Comparison of ENCODE assay signal across 21 mouse cellular contexts in the genomic region with DNA sequence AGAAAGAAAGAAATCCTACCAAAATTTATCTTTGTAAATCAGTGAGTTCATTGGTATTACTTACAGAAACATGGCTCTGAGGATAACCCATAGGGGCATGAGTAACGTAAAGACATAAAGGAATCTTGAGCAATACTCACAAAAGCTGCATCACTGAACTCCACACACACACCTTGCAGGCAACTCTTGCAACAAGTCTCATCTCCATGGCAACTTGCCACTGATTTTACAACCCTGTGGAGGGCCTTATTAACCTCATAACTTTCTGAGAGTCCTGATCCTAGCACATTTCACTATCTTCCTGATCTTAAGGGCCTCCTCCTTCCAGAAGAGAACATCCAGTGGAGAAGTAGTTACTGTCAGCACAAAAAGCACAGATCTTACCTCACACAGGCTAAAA. TPM values are rescaled to one million over a fixed set of nuclear protein-coding genes. Genes with fewer than 3 reads are reported as not detected.
A peak's percentile ranks its signal among the peaks of the same experiment; 100 is the strongest.
DNase-seq lines count a peak whose midpoint lies in the region; ATAC-seq and TF ChIP-seq lines count a peak whose summit lies in the region.
"Had no signal": no experiment of that assay in that cellular context is flagged by ENCODE, and none has a peak within 500 bp of the region (broad histone marks: within the 10 kb centered on the region; RNA-seq: fewer than 3 reads in every experiment).

No protein-coding gene starts in this region.

- TF ChIP-seq CTCF in intestine, postnatal 0 days (IDR thresholded peaks at IDR 0.05; ENCODE audit: low read depth) = no peak
- no peak for TF ChIP-seq CTCF in lung, postnatal 0 days (IDR thresholded peaks at IDR 0.05)

- no peak overlapping the region for H3K4me3 ChIP-seq in intestine, postnatal 0 days (ENCODE audit: low read depth, low read length)
- no peak overlapping the region for H3K4me3 ChIP-seq in intestine, embryonic 15.5 days (replicated peaks)
- H3K4me3 ChIP-seq in lung, postnatal 0 days (ENCODE audit: low read depth, low read length) = no peak overlapping the region
- no peak overlapping the region for H3K4me3 ChIP-seq in heart, embryonic 10.5 days

- H3K9ac ChIP-seq in intestine, postnatal 0 days (ENCODE audit: low read depth, low read length) = no peak overlapping the region
- no peak overlapping the region for H3K9ac ChIP-seq in intestine, embryonic 15.5 days
- H3K9ac ChIP-seq in lung, postnatal 0 days (replicated peaks; ENCODE audit: low read depth) = no peak overlapping the region

- H3K27me3 ChIP-seq in intestine, postnatal 0 days (replicated peaks; ENCODE audit: control insufficient read depth, insufficient read depth, low read length) = no peaks in the 10 kb centered on the region
- no peaks in the 10 kb centered on the region for H3K27me3 ChIP-seq in intestine, embryonic 15.5 days (replicated peaks)
- no peaks in the 10 kb centered on the region for H3K27me3 ChIP-seq in lung, postnatal 0 days (replicated peaks; ENCODE audit: insufficient read depth, low read length)
- no peaks in the 10 kb centered on the region for H3K27me3 ChIP-seq in heart, embryonic 10.5 days (ENCODE audit: insufficient read depth, poor library complexity, severe bottlenecking)
- H3K27me3 ChIP-seq: CH12.LX, Patski had no signal

- no peak overlapping the region for H3K4me2 ChIP-seq in intestine, postnatal 0 days (replicated peaks; ENCODE audit: low read depth)
- H3K4me2 ChIP-seq in intestine, embryonic 15.5 days (replicated peaks) = no peak overlapping the region
- no peak overlapping the region for H3K4me2 ChIP-seq in lung, postnatal 0 days (replicated peaks; ENCODE audit: low read depth, low read length)

- no peaks in the 10 kb centered on the region for H3K4me1 ChIP-seq in intestine, postnatal 0 days (replicated peaks; ENCODE audit: control insufficient read depth, insufficient read depth, low read length)
- H3K4me1 ChIP-seq in intestine, embryonic 15.5 days (replicated peaks) = no peaks in the 10 kb centered on the region
- no peaks in the 10 kb centered on the region for H3K4me1 ChIP-seq in lung, postnatal 0 days (ENCODE audit: insufficient read depth, low read depth, low read length)
- no peaks in the 10 kb centered on the region for H3K4me1 ChIP-seq in heart, embryonic 10.5 days

- no peak for TF ChIP-seq EP300 in lung, postnatal 0 days (IDR thresholded peaks at IDR 0.05)

- peak; percentile 74 for DNase-seq in fat pad, adult 2 months (ENCODE audit: extremely low read depth, low read depth, low spot score)
- peak; percentile 65 for DNase-seq in gonadal fat pad, adult 2 months (ENCODE audit: low read depth)
- DNase-seq in lung, postnatal 0 days (ENCODE audit: low spot score) = no peak
- DNase-seq in heart, embryonic 10.5 days (ENCODE audit: low spot score) = no peak
- DNase-seq: adrenal gland, adult 2 months; adrenal gland, adult 8-10 months; adrenal gland, postnatal 10 days; adrenal gland, postnatal 14 days; adrenal gland, postnatal 25 days; adrenal gland, postnatal 36 days; B cell, adult 2 months; cerebellum, adult 11 months; cerebellum, adult 11-12 months; cerebellum, adult 18-20 months had no signal

- 76% methylated on average over 1 of the region's 1 CpGs for WGBS in intestine, postnatal 0 days
- WGBS in intestine, embryonic 15.5 days = 81% methylated on average over 1 of the region's 1 CpGs
- 87% methylated on average over 1 of the region's 1 CpGs for WGBS in lung, postnatal 0 days
- WGBS in heart, embryonic 10.5 days = 89% methylated on average over 1 of the region's 1 CpGs

- H3K9me3 ChIP-seq in intestine, postnatal 0 days (ENCODE audit: control insufficient read depth) = no peaks in the 10 kb centered on the region
- H3K9me3 ChIP-seq in intestine, embryonic 15.5 days = no peaks in the 10 kb centered on the region
- H3K9me3 ChIP-seq in lung, postnatal 0 days (ENCODE audit: low read length) = no peaks in the 10 kb centered on the region
- H3K9me3 ChIP-seq in heart, embryonic 10.5 days = no peaks in the 10 kb centered on the region
- H3K9me3 ChIP-seq: G1E had no signal

- H3K27ac ChIP-seq in intestine, postnatal 0 days (ENCODE audit: low read depth, low read length) = no peak overlapping the region
- H3K27ac ChIP-seq in intestine, embryonic 15.5 days = no peak overlapping the region
- H3K27ac ChIP-seq in lung, postnatal 0 days (ENCODE audit: low read length) = no peak overlapping the region
- no peak overlapping the region for H3K27ac ChIP-seq in heart, embryonic 10.5 days

- no peaks in the 10 kb centered on the region for H3K36me3 ChIP-seq in intestine, postnatal 0 days (ENCODE audit: control insufficient read depth, insufficient read depth)
- H3K36me3 ChIP-seq in intestine, embryonic 15.5 days = no peaks in the 10 kb centered on the region
- no peaks in the 10 kb centered on the region for H3K36me3 ChIP-seq in lung, postnatal 0 days (ENCODE audit: insufficient read depth, low read length)
- no peaks in the 10 kb centered on the region for H3K36me3 ChIP-seq in heart, embryonic 10.5 days
- H3K36me3 ChIP-seq: G1E had no signal

- 0 out of 2 replicates have a peak, but pooled peaks have one; percentile 36 for ATAC-seq in intestine, postnatal 0 days
- no peak for ATAC-seq in intestine, embryonic 15.5 days
- ATAC-seq in lung, postnatal 0 days = no peak
- ATAC-seq: activated CD4-positive, CD25-positive, alpha-beta regulatory T cell, adult 4 months; CD4-positive, CD25-positive, alpha-beta regulatory T cell, adult 4 months; Patski had no signal

RNA-seq across cellular contexts. Expression of a gene that starts 17.3 kb away (rescaled TPM):
- polyA plus RNA-seq in intestine, postnatal 0 days (2015; fragmentation: Nextera tagmentation; extraction: Ambion mirVana) = 3.9 and 4.4 TPM in 2 replicates
- 1.8 and 2.6 TPM in 2 replicates for polyA plus RNA-seq in intestine, embryonic 15.5 days (2015; fragmentation: Nextera tagmentation; extraction: Ambion mirVana)
- 4.0 and 5.9 TPM in 2 replicates for polyA plus RNA-seq in gonadal fat pad, adult 2 months (2012; rRNA removed)
- polyA plus RNA-seq in lung, postnatal 0 days (2015; fragmentation: Nextera tagmentation; extraction: Ambion mirVana) = 3.5 and 4.1 TPM in 2 replicates
- 5.4 and 5.8 TPM in 2 replicates for polyA plus RNA-seq in heart, embryonic 10.5 days (2016; fragmentation: Nextera tagmentation; extraction: Ambion mirVana)
- polyA plus RNA-seq: G1E had no signal

RNA-seq across cellular contexts. Expression of a gene that starts 28.2 kb away (rescaled TPM):
- polyA plus RNA-seq in intestine, postnatal 0 days (2015; fragmentation: Nextera tagmentation; extraction: Ambion mirVana) = 0.81 and 2.1 TPM in 2 replicates
- 4.1 and 4.4 TPM in 2 replicates for polyA plus RNA-seq in intestine, embryonic 15.5 days (2015; fragmentation: Nextera tagmentation; extraction: Ambion mirVana)
- 2.2 and 3.1 TPM in 2 replicates for polyA plus RNA-seq in gonadal fat pad, adult 2 months (2012; rRNA removed)
- polyA plus RNA-seq in lung, postnatal 0 days (2015; fragmentation: Nextera tagmentation; extraction: Ambion mirVana) = 5.5 and 6.6 TPM in 2 replicates
- 9.2 and 14.1 TPM in 2 replicates for polyA plus RNA-seq in heart, embryonic 10.5 days (2016; fragmentation: Nextera tagmentation; extraction: Ambion mirVana)

Comparison
In these comparisons a context has a peak if more than half of its experiments do, and no peak if none do; other contexts are left out.
1. DNase-seq: peak in fat pad, adult 2 months (single experiment) and gonadal fat pad, adult 2 months (single experiment); none in lung, postnatal 0 days (single experiment) and heart, embryonic 10.5 days (single experiment).